Mouse (Mus musculus) thymus, adult 2 months (tissue): ENCODE measurements around the gene Ndnf.

ENCODE experiments used
- CTCF ChIP-seq: fragments of 200-500 bp; IDR thresholded peaks from 2 replicates; pipeline ENCODE4 v1.5.1; 2012; ENCODE audit warnings: mild to moderate bottlenecking, control low read depth, low read length, moderate library complexity, borderline replicate concordance; ENCODE audit not compliant: control insufficient read depth, poor library complexity, insufficient read depth; ENCODE audit errors: extremely low read depth
- POLR2A ChIP-seq: fragments of 200-500 bp; IDR thresholded peaks from 2 replicates; pipeline ENCODE4 v1.6.1; 2012; ENCODE audit warnings: mild to moderate bottlenecking, low read length, control low read depth, moderate library complexity; ENCODE audit not compliant: control insufficient read depth, poor library complexity, insufficient read depth; ENCODE audit errors: extremely low read depth

GRCm38 (mm10) chr6:65663990-65664389 lies 7.4 kb upstream of the Ndnf start:
- TF ChIP-seq CTCF (no peak), POLR2A (no peak)
